Mouse (Mus musculus) heart, postnatal 0 days (tissue): ENCODE measurements around the gene Id3. TPM values are rescaled to one million over a fixed set of nuclear protein-coding genes. Genes with fewer than 3 reads are reported as not detected.

Experiments
- ATAC-seq: fragments of 200-750 bp; cut with Nextera tagmentation; 2 replicates; pipeline ENCODE4 v1.8.0; 2017; ENCODE audit warnings: low read depth, moderate number of reproducible peaks, moderate library complexity; ENCODE audit not compliant: insufficient read depth
- DNase-seq: peaks from one replicate; pipeline ENCODE4 v3.0.0-alpha.2; 2016; ENCODE audit warnings: low spot score
- H3K27ac ChIP-seq: fragments of 300-500 bp; sonication (generic); 2 replicates; pipeline ENCODE4 v1.5.1; 2014; ENCODE audit warnings: low read depth, mild to moderate bottlenecking
- H3K27me3 ChIP-seq: fragments of 300-500 bp; sonication (generic); 2 replicates; pipeline ENCODE4 v1.6.1; 2014; ENCODE audit warnings: low read length, mixed read lengths; ENCODE audit not compliant: control insufficient read depth, insufficient read depth
- H3K36me3 ChIP-seq: fragments of 300-500 bp; sonication (generic); replicated peaks from 2 replicates; pipeline ENCODE4 v1.6.1; 2014; ENCODE audit warnings: low read length, mixed read lengths; ENCODE audit not compliant: control insufficient read depth, insufficient read depth
- H3K4me1 ChIP-seq: fragments of 300-500 bp; sonication (generic); 2 replicates; pipeline ENCODE4 v1.6.1; 2014; ENCODE audit warnings: antibody characterized with exemption; ENCODE audit not compliant: control insufficient read depth, insufficient read depth
- H3K4me2 ChIP-seq: fragments of 300-500 bp; sonication (generic); 2 replicates; pipeline ENCODE4 v1.6.1; 2014; ENCODE audit warnings: low read depth, mild to moderate bottlenecking, low read length, moderate library complexity
- H3K4me3 ChIP-seq: fragments of 300-500 bp; sonication (generic); 2 replicates; pipeline ENCODE4 v1.5.1; 2014; ENCODE audit warnings: low read depth, low read length
- H3K9ac ChIP-seq: fragments of 300-500 bp; sonication (generic); replicated peaks from 2 replicates; pipeline ENCODE4 v1.6.1; 2014; ENCODE audit warnings: low read depth, low read length, mixed read lengths
- H3K9me3 ChIP-seq: fragments of 300-500 bp; sonication (generic); replicated peaks from 2 replicates; pipeline ENCODE4 v1.6.1; 2016; ENCODE audit warnings: low read length; ENCODE audit not compliant: control insufficient read depth
- CTCF ChIP-seq: IDR thresholded peaks from 2 replicates; pipeline ENCODE4 v1.5.1; 2016; ENCODE audit warnings: antibody characterized with exemption, control low read depth, low read depth
- EP300 ChIP-seq: IDR thresholded peaks from 2 replicates; pipeline ENCODE4 v1.6.1; 2016; ENCODE audit warnings: antibody characterized with exemption, low read depth
- WGBS: fragments of 180-500 bp; shearing (Covaris S2); extraction: QIAGEN DNeasy Blood & Tissue Kit; methylation state at CpG from one replicate; pipeline ENCODE4 v1.1.7; 2014; 5-methylcytosine and 5-hydroxymethylcytosine counted together
- polyA plus RNA-seq: library from polyadenylated mRNA; unstranded; fragments of >200 nt; fragmentation: Nextera tagmentation; extraction: Ambion mirVana; gene quantifications from 2 replicates; pipeline ENCODE4 v1.2.1, GENCODE M21; 2015
- total RNA-seq: library from RNA; depleted of rRNA; stranded (reverse); fragments of >200 nt; gene quantifications from 2 replicates; pipeline ENCODE4 v1.2.3, GENCODE M21; 2014; ENCODE audit warnings: low replicate concordance

Gene Id3
- total and polyA plus RNA-seq, 2 experiments from 2014 or later, result 169 to 259 TPM

DNA sequence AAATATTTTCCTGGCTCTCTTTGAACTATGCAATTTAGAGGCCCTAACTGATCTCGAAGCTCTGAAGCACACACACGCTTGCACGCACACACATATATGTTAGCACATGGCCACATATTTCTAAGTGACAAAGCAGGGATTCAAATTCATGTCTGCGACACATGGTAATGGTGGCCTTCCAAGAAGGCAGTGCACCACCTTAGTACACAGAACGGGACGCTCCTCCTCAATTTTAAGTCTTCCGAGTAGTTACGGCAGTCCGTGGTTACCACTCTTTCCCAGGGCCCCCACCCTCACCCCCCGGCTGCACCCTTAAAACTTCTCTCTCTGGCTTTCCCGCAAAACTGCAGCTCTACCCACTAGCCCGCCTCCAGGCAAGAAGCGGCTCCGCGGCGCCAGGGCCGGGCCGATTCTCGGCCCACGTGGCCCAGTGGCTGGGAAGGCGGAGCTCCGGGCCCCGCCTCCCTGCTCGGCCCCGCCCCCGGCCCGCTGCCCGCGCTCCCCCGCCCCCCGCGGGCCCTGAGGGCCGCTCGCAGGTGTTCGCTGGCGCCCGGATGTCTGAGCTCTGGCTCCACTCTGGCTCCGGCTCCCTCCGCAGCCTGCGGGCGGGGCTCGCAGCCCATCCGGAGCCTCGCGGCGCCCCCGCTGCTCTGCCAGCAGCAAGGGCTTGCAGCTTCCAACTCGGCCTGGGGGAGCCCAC is 4.3 kb downstream of the Id3 start:
- DNase-seq, result peak; percentile 78
- ATAC-seq, result peak; percentile 68
- no peaks in the 10 kb centered on the region for H3K27me3 ChIP-seq
- H3K36me3 ChIP-seq, result no peaks in the 10 kb centered on the region
- TF ChIP-seq CTCF (no peak), EP300 (peak; percentile 63; the same call in 1 of the 2 replicates)
- H3K4me3 ChIP-seq, result peak overlapping the region; percentile 32
- WGBS, result 2% methylated on average over 48 of the region's 48 CpGs
- peak overlapping the region; percentile 96 for H3K27ac ChIP-seq
- no peaks in the 10 kb centered on the region for H3K9me3 ChIP-seq
- peak overlapping the region; percentile 18; the same call in 1 of the 2 replicates for H3K9ac ChIP-seq
- H3K4me2 ChIP-seq, result peak overlapping the region; percentile 64
- peaks cover 6% of the 10 kb centered on the region; the same call in 1 of the 2 replicates for H3K4me1 ChIP-seq

DNA sequence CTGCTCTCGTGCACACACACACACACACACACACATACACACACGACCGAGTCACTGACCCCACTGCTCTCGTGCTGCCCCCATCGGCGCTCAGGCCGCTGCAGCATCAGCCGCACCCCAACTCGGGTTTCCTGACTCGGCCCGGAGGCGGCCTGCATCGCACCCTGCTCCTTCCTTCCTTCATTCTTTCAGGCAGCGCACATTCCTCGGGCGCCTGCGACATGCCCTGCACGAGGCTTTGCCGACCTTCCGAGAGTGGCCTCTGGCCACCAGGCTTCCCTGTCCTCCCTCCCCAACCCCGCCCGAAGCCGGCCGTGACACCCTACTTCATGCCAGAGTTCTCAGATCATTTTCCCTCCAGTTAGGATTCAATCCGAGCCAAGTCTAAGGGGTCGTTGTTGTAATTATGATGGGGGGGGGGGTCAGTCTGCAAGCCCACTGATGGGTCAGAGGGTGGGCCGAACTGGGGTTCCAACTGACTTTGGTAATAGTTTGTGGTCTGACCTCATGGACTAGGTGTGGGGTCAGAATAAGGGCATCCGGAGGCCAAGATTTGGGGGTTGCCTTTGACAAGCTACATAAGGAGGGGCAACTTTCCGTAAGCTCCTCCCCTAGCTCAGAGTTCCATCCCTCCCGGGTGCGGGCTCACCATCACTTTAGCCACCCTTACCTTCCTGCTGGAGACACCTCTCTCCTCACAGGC is 5.2 kb downstream of the Id3 start:
- H3K36me3 ChIP-seq, result no peaks in the 10 kb centered on the region
- H3K27ac ChIP-seq, result peak overlapping the region; percentile 96
- H3K4me3 ChIP-seq, result peak overlapping the region; percentile 32; the same call in 1 of the 2 replicates
- H3K9me3 ChIP-seq, result no peaks in the 10 kb centered on the region
- ATAC-seq (peak; percentile 5), DNase-seq (peak; percentile 65)
- WGBS, result 13% methylated on average over 31 of the region's 31 CpGs
- peak overlapping the region; percentile 18; the same call in 1 of the 2 replicates for H3K9ac ChIP-seq
- no peaks in the 10 kb centered on the region for H3K4me1 ChIP-seq
- TF ChIP-seq EP300, result peak; percentile 66; the same call in 1 of the 2 replicates
- no peak for TF ChIP-seq CTCF
- peak overlapping the region; percentile 64 for H3K4me2 ChIP-seq
- no peaks in the 10 kb centered on the region for H3K27me3 ChIP-seq

DNA sequence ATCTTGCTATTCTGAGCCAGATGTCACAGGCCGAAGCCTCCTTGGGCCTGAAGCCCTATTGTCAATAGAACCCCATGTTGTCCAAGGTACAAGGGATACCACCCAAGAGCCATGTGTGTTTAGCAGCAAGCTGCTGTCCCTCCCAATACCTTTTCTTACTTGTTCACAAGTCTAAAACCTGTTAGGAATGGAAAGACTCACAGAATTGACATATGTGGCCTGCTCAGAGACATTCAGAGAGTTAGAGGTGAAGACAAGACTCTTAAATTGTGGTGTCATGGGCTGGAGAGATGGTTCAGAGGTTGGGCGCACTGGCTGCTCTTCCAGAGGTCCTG is 5.7 kb downstream of the Id3 start:
- 89% methylated on average over 2 of the region's 2 CpGs for WGBS
- no peak for TF ChIP-seq EP300
- TF ChIP-seq CTCF, result no peak
- Histone ChIP-seq H3K27me3 (no peaks in the 10 kb centered on the region), H3K9ac (no peak overlapping the region), H3K36me3 (no peaks in the 10 kb centered on the region), H3K4me3 (no peak overlapping the region), H3K4me1 (no peaks in the 10 kb centered on the region), H3K9me3 (no peaks in the 10 kb centered on the region), H3K4me2 (no peak overlapping the region), H3K27ac (peak overlapping the region; percentile 96)
- no peak for ATAC-seq
- DNase-seq, result no peak

DNA sequence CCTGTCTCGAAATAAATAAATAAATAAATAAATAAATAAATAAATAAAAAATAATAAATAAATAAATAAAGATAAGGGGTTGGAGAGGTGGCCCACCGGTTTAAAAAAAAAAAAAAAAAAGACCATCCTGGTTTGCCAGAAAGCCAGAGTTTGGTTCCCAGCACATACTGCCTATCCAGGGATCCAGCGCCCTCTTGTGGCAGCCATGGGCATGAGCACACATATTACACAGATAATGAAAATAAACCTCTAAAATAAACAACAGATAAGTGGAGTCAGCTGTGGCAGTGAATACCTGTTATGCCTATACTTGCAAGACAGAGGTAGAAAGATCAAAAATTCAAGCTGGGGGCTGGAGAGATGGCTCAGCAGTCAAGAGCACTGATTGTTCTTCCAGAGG is 6.4 kb downstream of the Id3 start:
- no peak overlapping the region for H3K27ac ChIP-seq
- no peak overlapping the region for H3K9ac ChIP-seq
- H3K4me1 ChIP-seq, result no peaks in the 10 kb centered on the region
- H3K4me3 ChIP-seq, result no peak overlapping the region
- 43% methylated on average over 3 of the region's 3 CpGs for WGBS
- no peak for DNase-seq
- ATAC-seq, result no peak
- TF ChIP-seq EP300, result no peak
- TF ChIP-seq CTCF, result peak; percentile 65
- H3K4me2 ChIP-seq, result no peak overlapping the region
- no peaks in the 10 kb centered on the region for H3K9me3 ChIP-seq
- no peaks in the 10 kb centered on the region for H3K27me3 ChIP-seq
- no peaks in the 10 kb centered on the region for H3K36me3 ChIP-seq

DNA sequence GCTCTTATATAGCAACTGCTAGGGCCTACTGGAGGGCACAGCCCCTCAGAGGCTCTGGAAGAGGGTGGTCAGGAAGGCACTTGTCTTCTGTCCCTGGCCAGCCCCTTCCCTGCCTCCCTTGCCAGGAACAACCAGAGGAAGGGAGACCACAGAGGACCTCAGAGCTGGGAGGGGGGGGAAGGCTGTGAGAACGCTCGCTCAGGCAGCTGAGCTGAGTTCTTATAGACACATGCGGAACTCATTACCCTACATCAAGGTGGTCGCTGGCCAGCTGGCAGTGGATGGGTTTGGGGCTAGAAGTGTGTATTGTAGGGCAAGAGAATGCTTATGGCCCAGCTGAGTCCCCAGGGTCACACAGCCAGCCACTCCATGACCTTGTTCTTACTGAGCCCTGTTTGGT is 7.3 kb downstream of the Id3 start:
- Histone ChIP-seq H3K27me3 (no peaks in the 10 kb centered on the region), H3K36me3 (no peaks in the 10 kb centered on the region), H3K9me3 (no peaks in the 10 kb centered on the region), H3K4me1 (no peaks in the 10 kb centered on the region), H3K9ac (no peak overlapping the region), H3K4me2 (no peak overlapping the region), H3K27ac (0 out of 2 replicates have a peak overlapping the region, but pooled peaks have one; percentile 15), H3K4me3 (no peak overlapping the region)
- TF ChIP-seq CTCF (no peak), EP300 (no peak)
- no peak for ATAC-seq
- DNase-seq, result no peak
- WGBS, result 64% methylated on average over 4 of the region's 4 CpGs
